Mouse (Mus musculus) liver, embryonic 14.5 days (tissue): ENCODE results near the gene Abhd17b.

Experiments
- CTCF ChIP-seq: IDR thresholded peaks from 2 replicates; pipeline ENCODE4 v1.5.1; 2016; ENCODE audit warnings: antibody characterized with exemption, low read depth, control low read depth
- EP300 ChIP-seq: IDR thresholded peaks from 2 replicates; pipeline ENCODE4 v1.6.1; 2016; ENCODE audit warnings: antibody characterized with exemption, low read depth

DNA sequence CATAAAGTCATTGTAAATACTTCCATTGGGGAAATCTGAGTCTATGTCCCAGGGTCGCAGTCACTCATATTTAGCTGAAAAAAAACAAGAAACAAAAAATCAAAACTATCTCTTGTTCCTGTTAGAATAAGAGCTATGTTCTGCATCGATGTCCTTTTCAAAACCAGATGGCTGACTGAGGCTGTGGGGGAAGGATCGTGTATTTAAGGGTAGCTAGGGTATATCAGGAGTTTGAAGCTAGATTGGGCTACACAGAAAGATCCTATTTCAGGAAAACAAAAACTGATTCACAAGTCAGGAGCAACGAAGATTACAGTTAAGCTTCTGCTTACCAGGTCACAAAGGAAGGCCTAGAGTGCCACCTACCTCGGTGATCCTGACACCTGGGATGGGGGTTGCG is 42.7 kb upstream of the Abhd17b start:
- TF ChIP-seq CTCF (no peak), EP300 (no peak)
